In the genomic region with DNA sequence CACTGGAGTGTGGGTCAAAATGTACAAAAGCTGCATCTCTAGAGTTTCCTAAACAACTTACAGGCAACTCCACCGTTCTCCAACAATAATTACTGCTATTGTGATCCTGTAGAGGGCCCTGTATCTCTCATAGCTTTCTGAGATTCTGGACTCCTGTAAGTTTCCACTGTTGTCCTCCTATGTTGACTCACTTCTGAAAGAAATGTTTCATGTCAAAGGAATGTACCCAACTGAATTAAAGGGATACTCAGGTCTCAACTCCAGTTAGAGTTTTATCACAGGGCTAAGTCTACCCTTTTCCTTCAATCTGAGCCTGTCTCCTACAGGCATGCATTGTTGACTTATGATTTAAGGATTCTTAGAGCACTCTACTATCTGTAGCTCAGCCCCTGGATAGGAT, we compare ENCODE assay signal across 25 mouse cellular contexts.
"Had no signal": no experiment of that assay in that cellular context is flagged by ENCODE, and none has a peak within 500 bp of the region (broad histone marks: within the 10 kb centered on the region; RNA-seq: fewer than 3 reads in every experiment).

No protein-coding gene starts in this region.

- H3K27ac ChIP-seq: heart, embryonic 10.5 days; hindbrain, embryonic 10.5 days; hindbrain, embryonic 12.5 days; hindbrain, embryonic 14.5 days; intestine, embryonic 15.5 days; limb, embryonic 13.5 days; limb, embryonic 15.5 days; liver, embryonic 12.5 days; liver, embryonic 14.5 days had no signal

- H3K9me3 ChIP-seq: heart, embryonic 10.5 days; heart, embryonic 12.5 days; hindbrain, embryonic 10.5 days; hindbrain, embryonic 12.5 days; intestine, embryonic 15.5 days; limb, embryonic 13.5 days; limb, embryonic 15.5 days; liver, embryonic 12.5 days had no signal

- ATAC-seq: hindbrain, embryonic 16.5 days; inflammation-experienced regulatory T-cells, adult 6 months; intestine, embryonic 15.5 days; intestine, postnatal 0 days; liver, embryonic 12.5 days had no signal

- H3K27me3 ChIP-seq: heart, embryonic 12.5 days; hindbrain, embryonic 12.5 days; intestine, embryonic 15.5 days; limb, embryonic 13.5 days; limb, embryonic 15.5 days; liver, embryonic 12.5 days had no signal

- H3K9ac ChIP-seq: heart, embryonic 12.5 days; hindbrain, embryonic 12.5 days; hindbrain, embryonic 14.5 days; intestine, embryonic 15.5 days; limb, embryonic 13.5 days; limb, embryonic 15.5 days; liver, embryonic 12.5 days; liver, embryonic 14.5 days had no signal

- H3K4me1 ChIP-seq: heart, embryonic 10.5 days; heart, embryonic 12.5 days; hindbrain, embryonic 10.5 days; hindbrain, embryonic 12.5 days; intestine, embryonic 15.5 days; limb, embryonic 13.5 days; limb, embryonic 15.5 days; liver, embryonic 12.5 days had no signal

- DNase-seq: gastrocnemius, postnatal 14 days; gastrocnemius, postnatal 36 days; heart, adult 18-20 months; heart, postnatal 10 days; heart, postnatal 4 days; kidney, adult 18-20 months; kidney, adult 8-10 months; kidney, postnatal 10 days; kidney, postnatal 25 days; layer of hippocampus, adult 9-11 months; layer of hippocampus, postnatal 36 days; left cerebral cortex, postnatal 4 days had no signal

- H3K36me3 ChIP-seq: heart, embryonic 10.5 days; heart, embryonic 12.5 days; hindbrain, embryonic 10.5 days; hindbrain, embryonic 12.5 days; intestine, embryonic 15.5 days; limb, embryonic 13.5 days; limb, embryonic 15.5 days; liver, embryonic 12.5 days had no signal

- H3K4me3 ChIP-seq: heart, embryonic 10.5 days; heart, embryonic 12.5 days; hindbrain, embryonic 10.5 days; hindbrain, embryonic 12.5 days; intestine, embryonic 15.5 days; limb, embryonic 13.5 days; limb, embryonic 15.5 days; liver, embryonic 12.5 days had no signal

- H3K4me2 ChIP-seq: heart, embryonic 12.5 days; hindbrain, embryonic 12.5 days; hindbrain, embryonic 14.5 days; intestine, embryonic 15.5 days; limb, embryonic 13.5 days; limb, embryonic 15.5 days; liver, embryonic 12.5 days had no signal
